Mouse (Mus musculus) thymus, postnatal 4 days (tissue): ENCODE measurements around the gene Spryd7.

Experiments used
- DNase-seq: peaks from one replicate; pipeline ENCODE4 v3.0.0; 2021

Spryd7 gene

GRCm38 (mm10) chr14:61535811-61536210 is 20.9 kb downstream of the Spryd7 start:
- no peak for DNase-seq

DNA sequence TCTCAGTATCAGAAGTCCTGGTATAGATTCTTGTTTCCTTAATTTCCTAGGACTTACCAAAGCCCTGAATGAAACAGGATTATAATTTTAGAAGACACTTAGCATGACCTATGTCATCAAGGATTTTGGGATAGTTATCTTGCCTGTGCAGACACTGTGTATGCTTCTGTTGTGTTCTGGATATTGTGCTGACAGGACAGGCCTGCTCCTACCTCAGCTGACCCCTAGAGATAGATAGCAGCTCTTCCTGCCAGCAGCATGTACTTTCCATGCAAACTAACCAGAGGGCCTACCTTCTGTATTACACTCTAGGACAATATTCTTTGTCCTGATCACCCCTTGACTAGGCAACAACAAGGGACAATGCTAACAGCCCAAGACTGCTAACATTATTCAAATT is 25.7 kb downstream of the Spryd7 start:
- no peak for DNase-seq

DNA sequence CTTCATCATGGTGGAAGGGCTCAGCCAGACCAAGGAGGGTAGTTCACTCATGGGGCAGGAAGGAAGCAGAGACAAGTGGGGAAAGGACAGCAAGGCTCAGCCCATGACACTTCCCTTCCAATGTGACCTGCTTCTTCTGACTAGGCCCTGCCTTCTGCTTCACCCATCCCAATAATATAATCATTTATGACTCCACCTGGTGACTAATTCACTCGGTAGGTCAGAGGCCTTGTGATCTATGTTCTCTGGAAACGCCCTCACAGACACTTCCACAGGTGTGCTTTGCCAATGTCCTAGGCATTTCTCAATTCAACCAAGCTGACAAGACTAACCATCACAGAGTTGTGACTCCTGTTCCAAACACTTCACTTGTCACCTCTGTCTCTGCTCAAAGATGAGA is 26.3 kb downstream of the Spryd7 start:
- DNase-seq = no peak

DNA sequence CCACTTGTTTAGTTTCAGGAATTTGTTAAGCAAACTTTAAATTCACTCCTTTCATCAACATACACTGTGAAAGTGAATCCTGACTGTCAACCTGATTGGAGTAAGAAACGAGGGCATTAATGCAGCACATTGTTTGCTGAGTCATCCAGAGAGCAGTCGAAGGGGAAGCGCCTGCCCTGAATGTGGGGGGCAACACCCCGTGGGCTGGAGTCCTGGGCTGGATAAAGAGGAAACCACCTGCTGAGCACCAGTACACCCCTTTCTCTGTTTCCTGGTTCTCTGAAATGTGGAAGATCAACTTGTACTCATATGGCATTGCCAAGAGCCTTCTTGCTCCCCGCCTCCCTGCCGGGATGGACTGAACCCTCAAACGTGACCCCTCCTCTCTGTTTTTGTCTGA is 27.2 kb downstream of the Spryd7 start:
- no peak for DNase-seq

DNA sequence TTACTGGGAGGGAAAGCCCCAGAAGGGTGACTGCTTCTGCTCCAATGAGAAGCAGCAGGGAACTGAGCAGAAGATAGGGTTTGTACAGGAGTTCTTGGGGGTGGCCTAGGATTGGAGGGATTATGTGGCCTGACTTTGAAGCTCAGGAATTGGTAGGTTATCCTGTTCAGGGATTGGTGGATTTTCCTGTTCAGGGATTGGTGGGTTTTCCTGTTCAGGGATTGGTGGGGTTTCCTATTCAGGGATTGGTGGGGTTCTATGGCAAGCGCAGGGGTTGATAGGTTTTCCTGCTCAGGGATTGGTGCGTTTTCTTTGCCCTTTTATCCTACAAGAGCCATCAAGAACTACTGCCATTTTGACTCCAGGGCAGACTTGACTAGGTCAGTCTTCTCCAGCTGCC is 30.7 kb downstream of the Spryd7 start:
- DNase-seq = no peak

- DNase-seq = no peak
These were observed 32.9 kb downstream of the Spryd7 start for GRCm38 (mm10) chr14:61523821-61524220.

GRCm38 (mm10) chr14:61518659-61519480 is 37.8 kb downstream of the Spryd7 start:
- no peak for DNase-seq

- no peak for DNase-seq
These were observed 39.9 kb downstream of the Spryd7 start for GRCm38 (mm10) chr14:61516471-61517426.

GRCm38 (mm10) chr14:61511494-61511893 is 45.2 kb downstream of the Spryd7 start:
- no peak for DNase-seq

DNA sequence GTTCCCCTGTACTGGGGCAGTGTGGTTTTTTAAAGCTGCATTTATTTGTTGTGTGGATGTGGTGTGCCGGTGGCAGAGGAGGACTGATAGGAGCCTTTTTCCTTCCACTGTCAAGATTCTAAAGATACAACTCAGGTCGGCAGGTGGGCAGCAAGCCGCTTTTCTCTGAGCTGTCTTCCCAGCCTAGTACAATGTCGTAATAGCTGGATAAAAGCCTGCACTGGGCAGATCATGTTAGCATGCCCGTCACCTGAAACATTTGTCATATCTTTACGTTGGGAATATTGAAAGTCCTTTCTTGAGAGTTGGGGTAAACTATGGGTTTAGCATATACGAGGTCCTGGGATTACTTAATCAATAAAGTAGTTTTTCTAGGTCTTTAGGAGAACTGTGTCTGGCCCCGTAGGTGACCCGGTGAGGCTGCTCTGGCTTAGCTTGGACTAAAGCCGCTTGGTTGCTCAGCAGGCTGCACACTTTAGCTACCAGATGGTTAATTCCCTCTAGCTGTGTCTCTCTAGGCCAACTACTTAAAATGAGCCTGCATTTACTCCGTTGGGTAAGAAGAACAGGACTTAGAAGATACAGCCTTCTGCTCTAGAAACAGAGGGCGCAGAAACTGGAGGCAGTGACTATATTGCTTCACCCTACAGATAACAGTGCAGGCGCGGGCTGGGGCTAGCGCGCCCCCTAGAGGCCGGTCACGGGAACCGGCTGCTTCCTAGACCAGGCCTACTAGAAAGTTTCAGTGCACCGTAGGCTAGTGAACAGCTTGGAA is 58.8 kb downstream of the Spryd7 start:
- DNase-seq = peak; percentile 88

GRCm38 (mm10) chr14:61493511-61494135 is 63.1 kb downstream of the Spryd7 start:
- DNase-seq = no peak
